Mouse (Mus musculus) lung, postnatal 0 days (tissue): ENCODE results near the gene Ece1. TPM values are rescaled to one million over a fixed set of nuclear protein-coding genes. Genes with fewer than 3 reads are reported as not detected.
A peak's percentile ranks its signal among the peaks of the same experiment; 100 is the strongest.

Experiments
- ATAC-seq: fragments of 200-750 bp; cut with Nextera tagmentation; 2 replicates; pipeline ENCODE4 v1.8.0; 2017; ENCODE audit warnings: moderate library complexity
- DNase-seq: peaks from one replicate; pipeline ENCODE4 v3.0.0-alpha.2; 2016; ENCODE audit warnings: low spot score
- H3K27ac ChIP-seq: fragments of 300-500 bp; sonication (generic); 2 replicates; pipeline ENCODE4 v1.5.1; 2014; ENCODE audit warnings: antibody characterized with exemption, mild to moderate bottlenecking, low read length, mixed read lengths
- H3K27me3 ChIP-seq: fragments of 300-500 bp; sonication (generic); replicated peaks from 2 replicates; pipeline ENCODE4 v1.6.1; 2014; ENCODE audit warnings: low read length, mixed read lengths; ENCODE audit not compliant: insufficient read depth
- H3K36me3 ChIP-seq: fragments of 300-500 bp; sonication (generic); 2 replicates; pipeline ENCODE4 v1.6.1; 2014; ENCODE audit warnings: low read length, mixed read lengths; ENCODE audit not compliant: insufficient read depth
- H3K4me1 ChIP-seq: fragments of 300-500 bp; sonication (generic); 2 replicates; pipeline ENCODE4 v1.6.1; 2014; ENCODE audit warnings: antibody characterized with exemption, low read depth, low read length, mixed read lengths; ENCODE audit not compliant: insufficient read depth
- H3K4me2 ChIP-seq: fragments of 300-500 bp; sonication (generic); replicated peaks from 2 replicates; pipeline ENCODE4 v1.6.1; 2014; ENCODE audit warnings: low read depth, mild to moderate bottlenecking, low read length, moderate library complexity, mixed read lengths
- H3K4me3 ChIP-seq: fragments of 300-500 bp; sonication (generic); 2 replicates; pipeline ENCODE4 v1.5.1; 2014; ENCODE audit warnings: low read depth, low read length
- H3K9ac ChIP-seq: fragments of 300-500 bp; sonication (generic); replicated peaks from 2 replicates; pipeline ENCODE4 v1.6.1; 2014; ENCODE audit warnings: low read depth, mild to moderate bottlenecking
- H3K9me3 ChIP-seq: fragments of 300-500 bp; sonication (generic); 2 replicates; pipeline ENCODE4 v1.6.1; 2016; ENCODE audit warnings: low read length, mixed read lengths
- CTCF ChIP-seq: IDR thresholded peaks from 2 replicates; pipeline ENCODE4 v1.5.1; 2016; ENCODE audit warnings: antibody characterized with exemption, mild to moderate bottlenecking
- EP300 ChIP-seq: IDR thresholded peaks from 2 replicates; pipeline ENCODE4 v1.6.1; 2016; ENCODE audit warnings: antibody characterized with exemption, mild to moderate bottlenecking, control low read depth
- WGBS: fragments of 180-500 bp; shearing (Covaris S2); extraction: QIAGEN DNeasy Blood & Tissue Kit; methylation state at CpG from one replicate; pipeline ENCODE4 v1.1.7; 2014; 5-methylcytosine and 5-hydroxymethylcytosine counted together
- polyA plus RNA-seq: library from polyadenylated mRNA; unstranded; fragments of >200 nt; fragmentation: Nextera tagmentation; extraction: Ambion mirVana; gene quantifications from 2 replicates; pipeline ENCODE4 v1.2.1, GENCODE M21; 2015

Gene Ece1
- polyA plus RNA-seq, 1 experiment from 2014 or later, result 80.9 TPM

- Histone ChIP-seq H3K27me3 (no peaks in the 10 kb centered on the region), H3K27ac (peak overlapping the region; percentile 91), H3K36me3 (peaks cover 5% of the 10 kb centered on the region; the same call in 1 of the 2 replicates), H3K4me3 (no peak overlapping the region), H3K4me1 (peaks cover 15% of the 10 kb centered on the region; the same call in 1 of the 2 replicates), H3K9ac (no peak overlapping the region), H3K9me3 (no peaks in the 10 kb centered on the region), H3K4me2 (peak overlapping the region; percentile 23)
- ATAC-seq, result peak; percentile 87
- no peak for TF ChIP-seq CTCF
- peak; percentile 90 for TF ChIP-seq EP300
- peak; percentile 97 for DNase-seq
- WGBS, result 3% methylated on average over 18 of the region's 18 CpGs
Observed at GRCm38 (mm10) chr4:137931009-137931757, 69.1 kb downstream of the Ece1 start.

- DNase-seq, result no peak
- no peak overlapping the region for H3K4me3 ChIP-seq
- TF ChIP-seq EP300 (no peak), CTCF (no peak)
- ATAC-seq, result no peak
- no peaks in the 10 kb centered on the region for H3K27me3 ChIP-seq
- H3K27ac ChIP-seq, result 0 out of 2 replicates have a peak overlapping the region, but pooled peaks have one; percentile 20
- H3K36me3 ChIP-seq, result peaks cover 5% of the 10 kb centered on the region; the same call in 1 of the 2 replicates
- no peak overlapping the region for H3K9ac ChIP-seq
- no peaks in the 10 kb centered on the region for H3K9me3 ChIP-seq
- H3K4me2 ChIP-seq, result no peak overlapping the region
- 43% methylated on average over 6 of the region's 6 CpGs for WGBS
- peaks cover 15% of the 10 kb centered on the region; the same call in 1 of the 2 replicates for H3K4me1 ChIP-seq
Observed at GRCm38 (mm10) chr4:137932554-137933178, 70.6 kb downstream of the Ece1 start.

GRCm38 (mm10) chr4:137933328-137933727, 71.3 kb downstream of the Ece1 start:
- TF ChIP-seq EP300 (no peak), CTCF (no peak)
- H3K9ac ChIP-seq, result no peak overlapping the region
- ATAC-seq, result no peak
- 58% methylated on average over 5 of the region's 5 CpGs for WGBS
- H3K27ac ChIP-seq, result no peak overlapping the region
- no peak overlapping the region for H3K4me2 ChIP-seq
- H3K4me1 ChIP-seq, result peaks cover 15% of the 10 kb centered on the region; the same call in 1 of the 2 replicates
- H3K9me3 ChIP-seq, result no peaks in the 10 kb centered on the region
- H3K36me3 ChIP-seq, result peaks cover 5% of the 10 kb centered on the region
- no peak overlapping the region for H3K4me3 ChIP-seq
- no peak for DNase-seq
- no peaks in the 10 kb centered on the region for H3K27me3 ChIP-seq

- Histone ChIP-seq H3K27ac (no peak overlapping the region), H3K9me3 (no peaks in the 10 kb centered on the region), H3K27me3 (no peaks in the 10 kb centered on the region), H3K4me3 (no peak overlapping the region), H3K9ac (no peak overlapping the region), H3K4me2 (no peak overlapping the region), H3K4me1 (peaks cover 6% of the 10 kb centered on the region; the same call in 1 of the 2 replicates), H3K36me3 (peaks cover 11% of the 10 kb centered on the region)
- DNase-seq, result no peak
- ATAC-seq, result no peak
- WGBS, result 85% methylated on average over 4 of the region's 4 CpGs
- TF ChIP-seq CTCF (no peak), EP300 (no peak)
Observed at GRCm38 (mm10) chr4:137936134-137936533, 74.1 kb downstream of the Ece1 start.

GRCm38 (mm10) chr4:137940061-137940460, 78.0 kb downstream of the Ece1 start:
- H3K36me3 ChIP-seq, result peaks cover 9% of the 10 kb centered on the region
- H3K4me2 ChIP-seq, result no peak overlapping the region
- H3K4me1 ChIP-seq, result peaks cover 4% of the 10 kb centered on the region; the same call in 1 of the 2 replicates
- H3K4me3 ChIP-seq, result no peak overlapping the region
- no peaks in the 10 kb centered on the region for H3K27me3 ChIP-seq
- WGBS, result 86% methylated on average over 10 of the region's 10 CpGs
- 0 out of 2 replicates have a peak overlapping the region, but pooled peaks have one; percentile 1 for H3K27ac ChIP-seq
- DNase-seq (no peak), ATAC-seq (no peak)
- TF ChIP-seq CTCF, result no peak
- no peak for TF ChIP-seq EP300
- no peak overlapping the region for H3K9ac ChIP-seq
- no peaks in the 10 kb centered on the region for H3K9me3 ChIP-seq

GRCm38 (mm10) chr4:137941131-137941844, 79.3 kb downstream of the Ece1 start:
- no peak overlapping the region for H3K9ac ChIP-seq
- peak; percentile 42 for DNase-seq
- no peaks in the 10 kb centered on the region for H3K27me3 ChIP-seq
- H3K9me3 ChIP-seq, result no peaks in the 10 kb centered on the region
- peaks cover 4% of the 10 kb centered on the region; the same call in 1 of the 2 replicates for H3K4me1 ChIP-seq
- ATAC-seq, result peak; percentile 51
- H3K4me3 ChIP-seq, result no peak overlapping the region
- WGBS, result 83% methylated on average over 12 of the region's 12 CpGs
- peaks cover 6% of the 10 kb centered on the region; the same call in 1 of the 2 replicates for H3K36me3 ChIP-seq
- H3K27ac ChIP-seq, result peak overlapping the region; percentile 81
- peak; percentile 23; the same call in 1 of the 2 replicates for TF ChIP-seq CTCF
- TF ChIP-seq EP300, result no peak
- H3K4me2 ChIP-seq, result no peak overlapping the region
